Mouse (Mus musculus): Measurements from ENCODE around the gene Akirin2.
A peak's percentile ranks its signal among the peaks of the same experiment; 100 is the strongest.
"Not testable (repeated sequence)": the region's sequence is repeated elsewhere in the genome, so short reads cannot be mapped to it uniquely, and the experiment has no call there.

Akirin2 gene

GRCm38 (mm10) chr4:34550748-34551097 lies at the start of gene Akirin2:
Gene Akirin2, plus strand, starts transcription at chr4:34550937.
- DNase-seq (ENCODE audit: low spot score) = no peak

- no peak for DNase-seq (ENCODE audit: low spot score)
These were observed 40.4 kb upstream of the Akirin2 start for GRCm38 (mm10) chr4:34510305-34510704.

GRCm38 (mm10) chr4:34522846-34523245 lies 27.9 kb upstream of the Akirin2 start:
- peak; percentile 71 for DNase-seq (ENCODE audit: low spot score)

- no peak for DNase-seq (ENCODE audit: low spot score)
These were observed 27.2 kb upstream of the Akirin2 start for GRCm38 (mm10) chr4:34523586-34523985.

- no peak for DNase-seq (ENCODE audit: low spot score)
These were observed 24.0 kb upstream of the Akirin2 start for GRCm38 (mm10) chr4:34526771-34527170.

GRCm38 (mm10) chr4:34528430-34529100 lies 22.2 kb upstream of the Akirin2 start:
- no peak for DNase-seq (ENCODE audit: low spot score)

- no peak for DNase-seq (ENCODE audit: low spot score)
These were observed 21.4 kb upstream of the Akirin2 start for GRCm38 (mm10) chr4:34529379-34529778.

GRCm38 (mm10) chr4:34529941-34530340 lies 20.8 kb upstream of the Akirin2 start:
- no peak for DNase-seq (ENCODE audit: low spot score)

GRCm38 (mm10) chr4:34549981-34550747 lies 573 bp upstream of the Akirin2 start:
- peak; percentile 96 for DNase-seq (ENCODE audit: low spot score)

GRCm38 (mm10) chr4:34551098-34551809 lies 517 bp downstream of the Akirin2 start:
- peak; percentile 74 for DNase-seq (ENCODE audit: low spot score)

- DNase-seq (ENCODE audit: low spot score) = no peak
These were observed 1.2 kb downstream of the Akirin2 start for GRCm38 (mm10) chr4:34551966-34552365.

- no peak for DNase-seq (ENCODE audit: low spot score)
These were observed 3.9 kb downstream of the Akirin2 start for GRCm38 (mm10) chr4:34554596-34554995.

GRCm38 (mm10) chr4:34555604-34556003 lies 4.9 kb downstream of the Akirin2 start:
- no peak for DNase-seq (ENCODE audit: low spot score)

- no peak for DNase-seq (ENCODE audit: low spot score)
These were observed 5.4 kb downstream of the Akirin2 start for GRCm38 (mm10) chr4:34556183-34556582.

- no peak for DNase-seq (ENCODE audit: low spot score)
These were observed 10.2 kb downstream of the Akirin2 start for GRCm38 (mm10) chr4:34560971-34561370.

GRCm38 (mm10) chr4:34566226-34566625 lies 15.5 kb downstream of the Akirin2 start:
- no peak for DNase-seq (ENCODE audit: low spot score)

- no peak for DNase-seq (ENCODE audit: low spot score)
These were observed 22.1 kb downstream of the Akirin2 start for GRCm38 (mm10) chr4:34572876-34573275.

GRCm38 (mm10) chr4:34577028-34577427 lies 26.3 kb downstream of the Akirin2 start:
- DNase-seq (ENCODE audit: low spot score) = no peak

- DNase-seq (ENCODE audit: low spot score) = no peak
These were observed 28.5 kb downstream of the Akirin2 start for GRCm38 (mm10) chr4:34579215-34579614.

- not testable (repeated sequence) for DNase-seq (ENCODE audit: low spot score)
These were observed 30.8 kb downstream of the Akirin2 start for GRCm38 (mm10) chr4:34581489-34581888.

- no peak for DNase-seq (ENCODE audit: low spot score)
These were observed 31.3 kb downstream of the Akirin2 start for GRCm38 (mm10) chr4:34581990-34582389.

GRCm38 (mm10) chr4:34582476-34582875 lies 31.7 kb downstream of the Akirin2 start:
- DNase-seq (ENCODE audit: low spot score) = no peak

GRCm38 (mm10) chr4:34583427-34583826 lies 32.7 kb downstream of the Akirin2 start:
- no peak for DNase-seq (ENCODE audit: low spot score)
